Mouse (Mus musculus): ENCODE data around the gene Ralgds.

GRCm38 (mm10) chr2:28537995-28538816 is 25.3 kb downstream of the Ralgds start:
- TF ChIP-seq CTCF (IDR thresholded peaks at IDR 0.05; ENCODE audit: extremely low read depth, insufficient read length, insufficient replicate concordance, low read depth, low read length), result no peak
- TF ChIP-seq POLR2A (IDR thresholded peaks at IDR 0.05; ENCODE audit: low read depth, low read length), result no peak; the same call in 1 of the 2 replicates
